Mouse (Mus musculus): Measurements from ENCODE around the gene Vwf. TPM values are rescaled to one million over a fixed set of nuclear protein-coding genes. Genes with fewer than 3 reads are reported as not detected.

Gene Vwf
- total RNA-seq, 1 experiment from 2014 or later, result 6.9 TPM

DNA sequence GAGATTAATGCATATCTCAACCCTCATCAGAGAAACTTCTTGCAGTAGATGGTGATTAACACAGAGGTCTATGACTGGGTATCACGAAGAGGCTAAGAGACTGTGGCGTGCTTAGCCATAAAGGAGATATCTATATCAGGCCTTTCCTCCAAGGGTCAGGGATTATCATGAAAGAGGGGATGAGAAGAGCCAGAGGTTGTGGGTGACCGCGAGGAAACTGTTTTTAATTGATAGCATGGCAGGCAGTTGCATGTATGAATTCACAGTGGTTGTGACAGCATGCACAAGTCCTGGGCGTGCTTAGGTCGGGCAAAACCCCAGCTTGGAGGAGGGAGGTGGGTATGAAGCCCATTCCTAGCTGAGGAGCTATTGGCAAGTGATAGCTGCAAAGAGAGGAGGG lies 5.3 kb upstream of the Vwf start:
- no peak for DNase-seq

DNA sequence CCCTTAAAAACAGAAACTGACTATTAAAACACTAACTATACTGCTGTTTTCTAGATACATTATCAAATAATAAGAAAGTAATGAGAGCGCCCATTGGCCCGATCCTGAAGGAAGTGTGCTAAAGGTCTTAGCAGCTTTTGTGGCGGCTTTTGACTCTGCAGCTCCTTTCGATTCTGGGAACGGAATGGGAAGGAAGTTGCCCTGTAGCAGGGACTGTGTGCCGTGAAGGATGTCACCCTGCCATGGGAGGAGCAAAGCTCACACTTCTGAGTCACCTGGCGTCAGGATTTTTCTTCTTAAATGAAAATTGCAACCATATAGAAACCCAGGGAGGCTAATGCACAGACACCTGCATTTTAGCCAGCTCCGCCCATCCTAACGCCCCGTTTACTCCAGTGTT lies 1.8 kb downstream of the Vwf start:
- no peak for DNase-seq

DNA sequence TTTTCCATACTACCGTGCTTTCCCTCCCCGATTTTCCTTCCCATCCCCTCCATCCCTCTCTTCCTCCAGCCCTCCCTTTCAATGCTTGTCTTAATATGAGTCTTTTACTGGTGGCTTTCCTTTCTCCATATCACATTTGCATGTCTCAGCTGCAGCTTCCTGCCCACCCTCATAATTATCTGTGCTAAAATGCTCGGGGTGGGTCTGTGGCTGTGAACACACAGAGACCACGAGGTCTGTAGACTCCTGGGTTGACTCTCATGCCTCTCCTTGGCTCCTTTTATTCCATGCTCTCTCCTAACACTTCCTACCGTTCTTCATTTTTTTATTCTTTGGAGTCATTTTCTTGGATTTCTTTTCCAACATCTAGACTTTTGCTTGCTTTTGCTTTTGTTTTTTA lies 3.6 kb downstream of the Vwf start:
- DNase-seq, result no peak

DNA sequence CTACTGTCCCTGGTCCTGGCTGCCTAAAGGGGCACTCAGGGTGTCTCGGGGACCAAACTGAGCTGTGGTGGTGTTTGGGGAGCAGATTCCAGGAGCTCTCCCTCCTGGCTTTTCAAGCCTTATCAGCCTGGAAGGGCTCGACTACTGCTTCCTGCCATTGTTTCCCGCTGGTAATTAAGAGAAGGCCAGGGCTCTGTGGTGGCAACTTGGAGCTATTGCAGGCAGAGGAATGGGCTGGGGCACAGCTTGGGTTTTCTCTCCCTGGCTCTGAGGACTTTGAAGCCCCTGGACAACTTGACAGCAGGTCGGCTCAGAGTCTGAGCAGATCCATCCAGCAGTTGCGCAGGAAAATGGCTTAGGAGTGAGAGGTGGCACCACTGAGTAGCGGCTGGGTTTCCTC lies 6.2 kb downstream of the Vwf start:
- no peak for DNase-seq

DNA sequence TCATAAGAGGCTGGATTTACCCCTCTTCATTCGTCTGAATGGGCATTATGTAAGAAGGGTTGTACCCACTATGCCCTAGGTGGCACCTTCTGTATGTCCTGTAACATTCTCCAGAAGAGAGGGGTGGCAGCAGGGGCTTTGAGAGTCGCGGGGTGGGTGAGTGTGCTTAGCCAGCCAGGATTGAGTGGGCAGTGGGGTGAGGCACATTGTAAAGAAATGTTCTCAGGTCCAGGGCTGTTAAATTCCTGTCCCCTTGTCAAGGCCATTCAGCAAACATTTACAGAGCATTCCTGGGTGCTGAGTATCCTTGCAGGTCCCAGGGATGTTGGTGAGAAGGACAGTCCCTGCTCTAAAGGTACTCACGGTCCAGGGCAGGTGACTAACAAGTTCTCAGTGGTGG lies 7.0 kb downstream of the Vwf start:
- no peak for DNase-seq

DNA sequence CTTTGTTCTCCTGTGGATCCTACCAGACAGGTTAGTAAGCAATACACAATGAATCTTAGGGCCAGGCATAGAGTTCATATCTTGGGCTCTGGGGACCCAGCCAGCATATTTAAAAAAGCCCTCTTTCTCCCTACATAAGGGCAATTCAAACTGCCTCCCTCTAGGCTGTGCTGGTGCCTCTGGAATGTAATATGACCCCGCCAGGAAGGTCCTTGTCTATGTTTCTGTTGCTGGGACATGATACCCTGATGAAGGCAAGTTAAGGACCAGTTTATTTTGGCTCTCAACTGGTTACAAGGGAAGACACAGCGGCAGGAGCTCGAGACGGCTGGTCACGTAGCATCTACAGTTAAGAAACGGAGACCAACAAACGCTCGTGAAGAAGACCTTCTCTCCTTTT lies 12.3 kb downstream of the Vwf start:
- no peak for DNase-seq

DNA sequence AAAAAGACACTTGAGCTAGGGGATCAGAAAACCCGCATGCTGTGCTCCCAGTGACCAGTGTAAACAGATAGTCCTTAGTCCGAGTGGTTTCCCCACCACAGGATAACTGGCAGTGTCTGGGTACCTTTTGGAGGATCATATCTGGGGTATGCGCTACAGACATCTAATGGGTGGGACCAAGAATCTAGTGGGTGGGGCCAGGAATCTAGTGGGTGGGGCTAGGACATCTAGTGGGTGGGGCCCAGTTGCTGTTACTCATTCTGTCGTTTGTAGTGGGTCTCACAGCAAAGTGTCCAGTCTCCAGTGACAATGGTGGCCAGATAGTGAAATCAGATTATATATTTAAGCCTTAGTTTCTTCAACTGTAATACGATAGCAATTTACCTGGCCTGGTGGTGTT lies 14.5 kb downstream of the Vwf start:
- DNase-seq, result no peak

DNA sequence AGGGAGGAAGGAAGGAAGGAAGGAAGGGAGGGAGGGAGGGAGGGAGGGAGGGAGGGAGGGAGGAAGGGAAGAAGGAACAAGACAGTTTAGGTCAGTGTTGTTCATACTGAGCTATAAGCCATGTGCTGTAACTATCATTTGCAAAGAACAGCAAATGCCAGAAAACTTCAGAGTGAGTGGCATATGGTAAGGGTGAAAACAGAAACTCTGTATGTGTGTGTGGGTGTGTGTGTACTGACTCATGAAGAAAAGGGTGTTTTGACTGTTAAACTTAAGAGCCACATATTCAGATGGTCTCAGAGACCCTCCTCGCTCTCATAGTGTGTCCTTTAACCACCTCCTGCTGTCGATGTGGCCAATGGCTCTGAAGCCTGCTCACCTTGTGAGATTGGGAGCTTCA lies 14.9 kb downstream of the Vwf start:
- no peak for DNase-seq

DNA sequence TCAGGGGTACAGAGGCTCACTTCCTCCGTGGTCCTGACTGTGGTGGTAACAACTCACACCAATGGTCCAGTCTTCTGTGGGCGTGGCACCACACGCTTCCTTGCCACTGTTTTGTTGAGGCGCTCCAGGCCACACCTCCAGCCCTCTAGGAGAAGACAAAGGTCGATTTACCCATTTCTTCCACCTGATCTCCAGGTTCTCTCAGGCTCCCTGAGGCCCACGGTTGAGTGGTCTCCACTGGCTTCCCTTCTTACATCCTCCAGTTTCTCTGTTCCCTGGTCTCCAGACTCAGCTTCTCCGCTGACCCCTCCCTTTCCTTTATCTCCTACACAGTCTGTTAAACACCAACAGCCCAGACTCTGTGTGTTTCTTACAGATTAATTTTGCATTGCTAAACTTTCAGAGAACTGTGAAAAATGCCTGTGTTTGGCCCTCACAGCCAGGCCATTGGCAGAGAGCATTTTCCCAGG lies 18.3 kb downstream of the Vwf start:
- no peak for DNase-seq

DNA sequence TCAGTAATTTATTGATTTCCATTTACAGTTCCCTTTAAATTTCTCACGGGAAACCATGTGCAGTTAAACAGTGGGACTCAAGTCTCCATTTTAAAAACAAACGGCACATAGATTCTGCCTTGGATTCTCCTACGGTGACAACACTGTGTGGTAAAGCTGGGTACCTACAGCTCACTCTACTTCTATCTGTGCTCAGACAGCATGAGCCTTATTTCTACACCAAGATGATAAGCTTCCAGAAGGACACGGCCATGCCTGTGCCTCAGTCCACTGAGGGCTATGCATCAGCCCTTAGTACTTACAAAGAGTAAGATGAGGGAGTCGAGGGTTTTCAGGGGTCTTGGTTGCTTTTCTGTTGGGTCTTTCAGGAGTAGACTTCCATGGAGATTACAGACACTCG lies 18.8 kb downstream of the Vwf start:
- DNase-seq, result no peak

DNA sequence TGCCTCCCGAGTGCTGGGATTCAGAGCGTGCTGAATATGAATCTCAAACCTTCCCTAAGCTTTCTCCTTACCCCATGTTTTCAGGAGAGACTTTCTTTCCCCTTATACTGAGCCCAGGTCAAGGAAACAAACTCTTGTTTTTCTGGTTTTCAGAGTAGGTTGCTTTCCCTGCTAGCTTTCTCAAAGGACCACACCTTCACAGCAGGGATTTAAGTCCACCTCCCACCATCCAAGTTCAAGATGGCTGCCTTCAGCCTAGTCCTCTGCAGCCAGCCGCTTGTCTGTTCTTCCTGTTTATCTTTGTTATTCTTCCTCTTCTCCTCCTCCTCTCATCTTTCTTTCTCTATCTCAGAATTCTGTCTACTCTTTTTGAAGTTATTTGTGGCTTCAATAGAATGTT lies 20.1 kb downstream of the Vwf start:
- no peak for DNase-seq

DNA sequence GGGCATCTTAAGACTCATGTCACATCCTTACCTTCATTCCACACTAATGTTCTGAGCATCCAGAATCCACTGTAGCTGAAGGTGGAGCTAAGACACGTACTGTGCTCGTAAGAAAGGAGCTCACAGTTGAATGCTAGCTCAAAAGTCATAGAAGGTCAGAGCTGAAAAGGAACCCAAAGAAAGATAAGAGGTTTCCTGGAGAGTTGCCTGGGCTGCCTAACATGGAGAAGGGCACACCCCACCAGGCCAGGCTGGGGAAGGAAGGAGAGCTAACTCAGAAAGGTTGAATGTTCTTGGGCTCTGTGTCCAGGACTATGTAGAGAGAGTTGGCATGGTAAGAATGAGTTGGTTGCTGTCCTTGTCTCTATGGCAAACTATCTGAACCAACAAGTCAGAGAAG lies 21.8 kb downstream of the Vwf start:
- no peak for DNase-seq

DNA sequence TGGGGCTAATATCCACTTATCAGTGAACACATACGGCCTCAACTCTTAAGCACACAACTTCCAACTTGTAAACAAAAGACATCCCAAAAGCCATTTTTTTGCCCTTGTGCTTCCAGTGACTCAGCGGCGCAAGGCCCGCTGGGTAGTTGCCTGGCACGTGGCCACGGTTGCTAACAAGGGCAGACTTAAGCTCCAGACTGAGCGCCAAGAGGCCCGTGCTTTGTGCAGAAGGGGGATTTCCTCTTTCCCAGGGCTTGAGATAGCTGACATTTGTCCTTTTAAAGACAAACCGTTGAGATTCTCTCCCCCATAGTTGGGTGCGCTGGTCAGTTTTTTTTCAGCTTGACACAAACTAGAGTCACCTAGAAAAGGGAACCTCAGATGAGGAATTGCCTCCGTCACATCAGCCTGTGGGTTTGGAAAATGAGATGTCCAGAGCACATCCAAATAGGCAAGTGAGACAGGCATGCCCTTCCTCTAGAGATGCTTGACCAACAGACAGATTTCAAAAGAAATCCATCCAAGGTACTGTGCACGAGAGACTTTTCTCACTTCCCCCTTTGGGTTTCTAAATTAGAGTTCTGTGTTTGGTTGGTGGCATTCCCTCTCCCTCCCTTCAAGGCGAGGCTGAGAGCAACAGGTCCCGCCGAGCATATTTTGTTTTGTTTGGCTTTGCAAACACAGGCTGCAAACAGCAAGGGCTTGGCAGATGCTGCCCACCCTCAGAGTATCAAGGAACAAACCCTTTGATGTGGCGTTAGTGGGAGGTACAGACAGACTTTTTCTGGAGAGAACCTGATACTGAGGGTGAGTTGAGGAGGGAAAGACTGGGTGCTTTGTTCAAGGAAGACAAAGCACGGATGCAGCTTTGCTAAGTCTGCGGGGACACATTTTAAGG lies 26.0 kb downstream of the Vwf start:
- DNase-seq, result peak; percentile 92

DNA sequence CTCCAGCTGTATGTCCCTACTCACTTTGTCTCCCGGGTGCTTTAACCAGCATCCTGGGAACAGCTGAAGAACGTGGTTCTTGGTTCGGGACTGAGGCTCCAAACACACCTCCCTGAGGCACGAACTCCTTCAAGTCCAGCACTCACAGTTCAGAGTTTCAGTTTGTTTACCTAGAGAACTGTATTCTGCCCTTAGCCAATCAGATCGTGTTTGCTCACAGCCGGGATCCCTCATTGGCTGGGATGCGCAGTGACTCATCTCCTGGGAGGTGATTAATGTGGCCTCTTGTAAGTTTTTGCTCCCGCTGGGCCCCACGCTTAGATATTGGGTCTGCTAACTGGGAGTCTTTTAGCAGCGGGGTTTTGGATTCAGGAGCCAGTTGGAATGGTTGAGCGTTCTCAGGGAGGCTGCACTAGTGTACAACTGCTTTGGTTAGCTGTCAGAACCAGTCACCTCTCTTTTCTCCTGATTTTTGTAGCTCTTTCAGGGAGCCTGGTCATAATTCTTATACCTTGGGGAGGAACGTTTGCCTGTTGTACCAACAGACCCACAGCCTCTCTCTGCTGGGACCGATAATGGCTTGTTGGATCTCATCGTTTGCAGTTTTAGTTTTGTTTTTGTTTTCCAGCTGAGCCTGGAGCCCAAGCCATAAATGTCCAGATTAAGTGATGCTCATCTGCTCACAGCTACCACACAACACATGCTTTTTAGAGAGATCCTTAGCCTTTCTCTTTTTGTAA lies 26.8 kb downstream of the Vwf start:
- peak; percentile 80 for DNase-seq

DNA sequence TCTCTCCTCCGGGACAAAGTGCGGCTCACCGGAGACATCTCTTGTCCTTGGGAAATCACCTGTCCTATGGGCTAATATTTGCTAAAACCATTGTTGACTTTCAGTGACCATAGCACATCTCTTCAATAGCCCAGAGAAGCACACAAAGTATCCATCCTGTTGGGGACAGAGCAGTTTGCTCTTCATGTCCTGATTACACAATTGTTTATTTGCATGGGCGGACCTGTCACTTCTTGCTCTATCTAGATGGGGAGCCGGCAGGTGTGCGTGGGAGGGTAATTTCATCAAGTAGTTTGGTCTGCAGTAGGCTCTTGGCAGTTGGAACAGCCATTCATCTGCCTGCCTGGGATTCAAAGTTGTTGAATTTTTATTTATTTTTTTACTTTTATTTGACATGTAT lies 28.5 kb downstream of the Vwf start:
- no peak for DNase-seq

DNA sequence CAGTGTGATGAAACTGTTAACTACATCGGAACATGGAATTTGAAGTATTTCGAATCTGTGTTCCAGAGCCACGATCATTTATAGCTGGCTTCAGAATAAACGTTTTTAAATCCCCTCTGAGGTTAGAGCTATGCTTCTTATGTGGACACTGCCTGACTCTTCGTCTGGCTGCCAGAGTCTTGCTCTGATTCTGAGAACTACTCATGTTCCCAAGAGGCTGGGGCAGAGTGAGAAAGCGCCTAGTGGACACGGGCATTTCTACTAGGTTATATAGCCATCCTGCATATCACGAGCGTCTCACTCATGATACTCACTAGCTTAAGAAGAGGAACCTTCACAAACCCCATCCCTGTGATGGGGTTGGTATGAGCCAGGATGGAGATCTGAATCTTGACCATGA lies 30.7 kb downstream of the Vwf start:
- DNase-seq, result no peak

DNA sequence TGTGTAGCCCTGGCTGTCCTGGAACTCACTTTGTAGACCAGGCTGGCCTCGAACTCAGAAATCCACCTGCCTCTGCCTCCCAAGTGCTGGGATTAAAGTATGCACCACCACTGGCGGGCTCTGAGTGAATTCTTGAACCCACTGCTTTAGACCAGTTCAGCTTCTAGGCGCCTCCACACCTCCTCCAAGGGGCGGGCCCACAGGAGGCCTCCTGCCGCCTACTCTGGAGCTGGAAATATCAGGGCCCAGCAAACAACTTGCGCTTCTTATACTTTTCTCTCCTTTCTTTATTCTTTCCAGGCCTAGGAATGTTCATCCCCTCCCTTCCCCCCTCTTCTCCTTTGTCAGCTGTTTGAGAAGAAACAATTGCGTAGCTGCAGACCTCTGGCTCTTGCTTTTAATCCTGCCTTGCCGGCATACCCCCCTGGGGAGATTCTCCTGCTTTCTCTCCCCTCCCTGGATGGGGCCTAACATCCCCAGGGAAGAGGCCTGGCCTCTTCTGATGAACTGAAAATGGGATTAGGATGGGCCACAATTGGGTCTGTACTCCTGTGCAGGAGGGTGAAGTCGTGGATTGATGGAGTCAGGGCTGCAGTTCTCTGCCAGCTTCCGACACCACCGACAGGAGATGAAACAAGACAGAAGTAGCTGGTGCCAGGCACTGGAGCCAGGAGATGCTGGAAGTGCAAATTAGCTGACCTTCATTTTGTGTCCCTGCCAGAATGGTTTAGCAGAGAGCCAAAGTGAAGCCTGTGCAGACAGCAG lies 31.5 kb downstream of the Vwf start:
- DNase-seq, result no peak

DNA sequence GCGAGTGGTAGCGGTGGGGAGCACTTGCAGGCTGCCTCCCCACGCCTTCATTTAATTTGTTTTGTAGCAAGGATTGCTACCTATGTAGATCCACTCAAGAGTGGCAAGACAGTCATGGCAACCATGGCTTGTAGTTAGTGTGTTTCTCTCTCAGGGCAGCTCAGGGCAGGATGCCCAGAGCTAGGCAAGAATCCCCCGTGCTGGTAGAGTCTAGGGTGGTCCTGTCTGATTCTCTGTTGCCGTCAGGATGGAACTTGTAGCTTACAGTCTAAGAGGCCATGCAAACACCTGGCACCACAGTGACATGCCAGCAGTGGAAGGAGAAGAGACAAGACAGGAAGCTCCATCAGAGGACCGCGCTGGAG lies 32.1 kb downstream of the Vwf start:
- DNase-seq, result no peak

DNA sequence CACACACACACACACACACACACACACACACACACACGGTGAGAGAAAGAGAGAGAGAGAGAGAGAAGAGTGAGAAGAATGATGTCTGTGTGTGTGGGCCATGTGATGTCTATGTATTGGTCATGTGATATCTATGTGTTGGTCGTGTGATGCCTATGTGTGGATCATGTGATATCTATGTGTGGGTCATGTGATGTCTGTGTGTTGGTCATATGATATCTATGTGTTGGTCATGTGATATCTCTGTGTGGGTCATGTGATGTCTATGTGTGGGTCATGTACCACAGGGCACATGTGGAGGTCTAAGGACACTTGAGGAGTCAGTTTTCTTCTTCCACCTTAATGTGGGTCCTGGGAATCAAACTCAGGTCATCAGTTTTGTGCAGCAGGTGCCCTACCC lies 33.3 kb downstream of the Vwf start:
- DNase-seq, result no peak

DNA sequence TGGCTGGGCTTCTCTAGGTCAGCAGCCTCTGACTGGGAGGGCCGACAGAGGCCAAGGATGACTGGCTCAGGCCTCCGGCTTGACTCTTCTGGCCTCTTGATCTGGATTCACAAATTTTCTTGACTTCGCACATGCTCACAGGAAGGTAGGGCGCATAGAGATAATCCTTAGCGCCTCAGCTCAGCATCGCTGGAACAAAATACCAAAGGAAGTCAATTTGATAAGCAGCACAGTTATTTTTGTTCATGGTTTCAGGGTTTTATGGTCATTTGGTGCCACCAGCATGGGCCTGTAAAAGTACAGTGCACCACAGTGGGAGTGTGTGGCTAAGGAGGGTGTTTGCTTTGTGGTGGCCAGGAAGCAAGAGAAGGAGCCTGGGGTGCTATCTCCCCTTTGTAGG lies 37.1 kb downstream of the Vwf start:
- DNase-seq, result no peak

DNA sequence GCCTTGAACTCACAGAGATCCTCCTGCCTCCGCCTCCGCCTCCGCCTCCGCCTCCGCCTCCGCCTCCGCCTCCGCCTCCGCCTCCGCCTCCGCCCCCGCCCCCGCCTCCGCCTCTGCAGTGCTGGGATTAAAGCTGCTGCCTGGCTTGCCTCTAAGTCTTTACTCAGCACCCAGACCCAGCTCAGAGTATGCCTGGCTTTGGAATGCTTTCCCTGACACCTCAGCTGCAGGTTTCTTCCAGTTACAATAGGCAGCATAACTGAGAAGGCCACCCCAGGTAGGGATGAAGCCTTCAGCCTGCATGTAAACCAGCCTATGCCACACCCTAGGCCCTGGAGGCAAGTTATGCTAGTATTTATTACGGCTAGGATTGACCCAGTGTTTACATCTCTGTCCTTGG lies 37.7 kb downstream of the Vwf start:
- DNase-seq, result no peak

DNA sequence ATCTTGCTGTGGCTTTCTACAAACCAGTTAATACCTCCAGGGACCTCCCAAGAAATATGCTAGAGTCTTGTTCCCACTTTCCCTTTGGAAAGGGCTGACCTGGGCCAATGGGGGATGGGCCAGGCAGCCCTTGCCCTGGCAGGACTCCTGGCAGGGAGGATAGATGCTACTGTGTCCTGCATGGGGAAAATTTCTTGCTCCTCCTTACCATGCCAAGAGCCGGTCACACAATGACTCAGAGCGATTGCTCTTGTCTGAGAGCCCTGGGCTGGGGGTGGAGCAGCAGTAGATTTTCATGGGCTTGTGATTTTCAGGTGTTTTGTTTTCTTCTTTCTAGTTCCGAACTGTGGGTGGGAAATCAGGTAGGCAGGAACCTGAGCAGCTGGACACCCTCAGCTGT lies 39.0 kb downstream of the Vwf start:
- DNase-seq, result peak; percentile 41

DNA sequence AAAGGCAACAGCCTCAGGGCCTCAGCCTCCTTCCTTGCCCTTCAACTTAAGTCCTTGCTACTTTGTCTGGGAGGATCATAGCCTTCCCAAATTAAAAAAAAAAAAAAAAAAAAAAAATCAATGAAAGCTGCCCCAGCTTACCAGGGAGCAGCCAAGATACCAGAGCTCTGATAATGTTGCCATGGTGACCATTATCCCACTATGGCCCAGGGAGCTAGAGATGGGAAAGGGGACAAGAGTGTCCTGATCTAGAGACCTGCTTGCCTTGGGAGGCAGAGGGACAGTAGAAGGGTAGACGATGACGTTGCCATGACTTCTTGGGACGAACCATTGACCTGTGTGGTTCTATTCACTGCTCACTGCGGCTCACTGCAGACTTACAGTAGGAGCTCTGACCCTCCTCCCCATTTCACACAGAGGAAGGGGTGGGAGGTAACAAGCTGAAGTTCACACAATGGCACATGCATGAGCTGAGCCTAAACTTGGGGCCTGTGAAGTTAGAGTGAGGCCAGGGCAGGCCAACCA lies 39.5 kb downstream of the Vwf start:
- no peak for DNase-seq

Measured in adrenal gland, postnatal 25 days (tissue).